Mouse (Mus musculus) adrenal gland, postnatal 36 days (tissue): ENCODE results near the gene Gm4792. TPM values are rescaled to one million over a fixed set of nuclear protein-coding genes. Genes with fewer than 3 reads are reported as not detected.

Experiments
- DNase-seq, 2 experiments: peaks; one replicate each; pipeline ENCODE4 v3.0.0; 2021; ENCODE audit warnings: mixed read lengths in 1 of 2
- long read RNA-seq, 2 experiments: library from polyadenylated mRNA; stranded (forward); transcript quantifications; one replicate each; pipeline ENCODE4 v2.0.0; 2021; ENCODE audit warnings: borderline sequencing depth in 2 of 2
- total RNA-seq, 2 experiments: library from RNA; stranded (reverse); gene quantifications; 2 replicates each; pipeline ENCODE4 v1.2.3; 2021

The Gm4792 gene
- total RNA-seq, result not detected
- long read RNA-seq, experiment 1, result 0 reads
- long read RNA-seq, experiment 2, result 0 reads

DNA sequence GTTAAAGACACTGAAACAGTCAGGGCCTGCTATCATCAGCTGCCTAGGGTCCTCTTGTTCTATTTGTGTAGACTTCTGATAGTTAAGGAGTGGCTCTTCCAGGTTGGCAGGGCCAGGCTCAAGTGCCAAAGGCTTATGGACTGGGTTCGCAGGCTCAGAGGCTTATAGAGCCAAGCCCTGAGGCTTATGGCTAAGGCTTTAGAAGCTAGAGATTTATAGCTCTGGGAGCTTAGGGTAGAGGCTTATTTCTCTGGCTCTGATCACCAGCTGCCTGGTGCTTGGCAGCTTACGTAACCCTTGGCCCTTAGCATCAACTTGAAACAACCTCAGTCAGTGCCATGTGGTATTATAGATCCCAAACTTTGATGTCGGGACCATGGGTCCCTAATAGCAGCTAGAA, at the start of gene Gm4792:
Gm4792 (minus strand) TSS at position 233 of the 400 bp plus-strand sequence.
- no peak for DNase-seq

DNA sequence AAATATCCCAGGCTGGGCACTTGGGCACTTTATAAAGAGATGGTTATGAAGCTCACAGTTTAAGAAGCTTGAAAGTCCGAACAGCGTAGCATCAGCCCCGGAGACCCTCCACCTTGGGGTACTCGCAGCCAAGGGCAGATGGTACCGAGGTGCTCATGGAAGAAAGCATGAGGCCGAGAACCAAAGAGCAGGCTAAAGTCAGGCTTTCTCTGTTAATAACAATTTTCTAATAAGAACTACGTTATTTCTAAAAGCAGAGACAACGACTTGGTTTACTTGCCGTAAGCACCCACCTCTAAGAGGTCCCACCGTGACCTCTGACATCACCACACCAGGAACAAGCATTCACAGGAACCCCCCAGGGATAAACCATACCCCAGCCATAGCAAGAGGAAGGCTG, 49.5 kb upstream of the Gm4792 start:
- no peak for DNase-seq

DNA sequence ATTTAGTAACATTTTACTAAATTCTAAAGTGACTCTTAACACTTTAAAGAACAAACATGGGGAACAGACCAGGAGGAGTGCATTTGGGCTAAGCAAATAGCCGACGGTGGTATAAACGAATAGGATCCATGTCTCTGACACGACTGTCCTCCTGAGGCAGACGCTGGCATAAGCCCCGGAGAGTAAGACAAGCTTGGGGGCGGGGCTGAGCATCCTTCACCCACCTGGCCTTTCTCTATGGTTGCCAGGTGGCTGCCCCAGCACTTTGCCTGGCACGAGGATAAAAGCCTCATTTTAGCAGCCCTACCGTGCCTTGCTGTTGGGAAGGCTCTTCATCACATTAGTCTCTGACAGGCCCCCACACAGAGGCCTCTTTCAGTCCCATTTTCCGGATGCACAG, 48.8 kb upstream of the Gm4792 start:
- DNase-seq, result no peak

DNA sequence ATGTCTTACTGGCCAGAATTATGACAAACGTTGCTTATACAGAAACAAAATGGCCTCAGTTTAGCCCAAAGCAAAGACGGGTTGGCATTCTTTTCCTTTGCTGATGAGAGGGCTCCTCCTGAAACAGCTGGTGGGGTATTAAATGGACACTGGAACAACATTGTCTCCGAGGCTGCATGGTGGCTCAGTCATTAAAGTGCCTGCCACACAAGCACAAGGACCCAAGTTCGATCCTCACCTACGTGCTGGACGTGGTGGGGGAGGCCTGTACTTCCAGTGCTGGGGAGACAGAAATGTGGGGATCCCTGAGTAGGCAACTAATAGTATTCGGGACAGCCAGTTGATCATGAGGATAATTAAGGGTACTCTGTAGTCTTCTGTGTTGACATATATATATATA, 48.1 kb upstream of the Gm4792 start:
- DNase-seq, result no peak

DNA sequence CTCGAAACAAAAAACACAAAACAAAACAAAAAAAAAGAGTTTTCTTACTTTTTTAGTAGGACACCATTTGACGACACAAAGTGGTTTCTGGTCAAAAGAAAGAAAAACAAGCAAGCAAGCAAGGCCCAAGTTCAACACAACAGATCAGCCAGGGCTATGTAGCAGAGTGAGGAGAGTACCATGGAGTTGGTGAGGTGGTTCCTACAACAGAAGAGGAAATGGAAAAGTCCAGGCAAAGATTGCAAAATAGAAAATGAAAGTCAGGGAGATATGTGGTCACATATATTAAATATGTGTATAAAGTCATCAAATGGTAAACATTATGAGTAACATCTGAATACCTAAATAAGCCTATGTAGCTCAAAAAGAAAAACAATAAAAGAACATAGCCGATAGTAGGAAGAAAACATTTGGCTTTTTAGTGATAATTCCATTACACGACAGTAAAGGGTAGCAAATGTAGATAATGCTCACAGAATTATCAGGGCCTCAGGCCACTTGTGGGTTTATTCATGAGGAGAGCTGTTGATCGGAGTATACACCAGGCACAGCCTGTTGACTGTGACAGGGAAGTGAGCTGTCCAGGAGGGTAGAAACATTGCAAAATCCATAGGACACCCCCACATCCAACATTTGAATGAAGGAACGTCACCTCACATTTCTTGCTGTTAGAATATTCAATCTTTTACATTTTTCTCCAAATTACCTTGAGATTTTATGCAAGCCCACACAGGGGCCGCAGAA, 47.2 kb upstream of the Gm4792 start:
- no peak for DNase-seq

DNA sequence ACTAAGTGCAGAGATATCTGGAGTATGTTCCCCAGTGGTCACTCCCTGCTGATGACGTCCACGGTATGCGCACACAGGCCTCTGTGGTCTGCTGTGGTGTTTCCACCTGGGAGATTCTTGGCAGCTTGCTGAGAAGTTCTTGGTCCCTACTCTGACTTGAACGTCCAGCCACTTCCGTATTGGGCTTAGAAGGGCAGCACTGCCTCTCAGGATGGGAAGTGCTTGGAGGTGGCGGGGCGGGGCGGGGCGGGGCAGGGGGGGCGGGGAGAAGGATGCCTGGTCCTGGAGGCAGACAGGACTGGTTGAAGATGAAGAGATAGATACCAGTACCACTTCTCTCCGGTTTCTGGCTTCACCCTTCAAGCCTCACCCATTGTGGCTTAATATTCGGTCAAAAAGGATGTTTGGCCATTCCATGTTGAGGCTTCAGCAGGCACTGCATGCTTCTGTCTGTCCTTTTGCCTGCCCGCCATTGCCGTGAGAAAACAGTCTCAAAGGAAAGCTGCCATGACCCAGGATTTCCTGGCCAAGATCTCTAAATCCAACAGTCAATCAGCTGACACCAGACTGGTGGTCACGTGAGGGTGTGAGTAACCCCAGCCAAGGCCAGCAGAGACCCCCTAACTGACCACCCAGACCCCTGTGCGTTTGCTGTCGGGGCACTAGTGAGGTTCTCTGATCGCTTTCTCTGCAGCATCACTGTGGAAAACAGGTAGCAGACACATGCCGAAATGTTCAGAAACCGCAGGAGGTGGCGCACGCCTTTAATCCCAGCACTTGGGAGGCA, 46.3 kb upstream of the Gm4792 start:
- DNase-seq, result no peak

DNA sequence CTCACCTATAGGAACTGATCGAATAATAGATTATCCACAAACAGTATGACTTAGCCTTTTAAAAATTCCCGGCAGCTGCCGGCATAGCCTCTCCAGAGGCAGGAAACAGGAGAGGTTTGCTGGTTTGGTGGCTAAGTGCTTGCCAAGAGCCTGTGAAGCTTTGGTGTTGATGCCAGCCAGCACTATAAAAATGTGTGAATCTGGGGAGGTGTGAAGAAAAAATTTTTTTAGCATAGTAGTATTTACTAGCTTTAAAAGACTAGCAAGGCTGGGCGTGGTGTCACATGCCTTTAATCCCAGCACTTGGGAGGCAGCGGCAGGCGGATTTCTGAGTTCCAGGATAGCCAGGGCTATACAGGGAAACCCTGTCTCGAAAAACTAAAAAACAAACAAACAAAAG, 45.1 kb upstream of the Gm4792 start:
- DNase-seq, result no peak

DNA sequence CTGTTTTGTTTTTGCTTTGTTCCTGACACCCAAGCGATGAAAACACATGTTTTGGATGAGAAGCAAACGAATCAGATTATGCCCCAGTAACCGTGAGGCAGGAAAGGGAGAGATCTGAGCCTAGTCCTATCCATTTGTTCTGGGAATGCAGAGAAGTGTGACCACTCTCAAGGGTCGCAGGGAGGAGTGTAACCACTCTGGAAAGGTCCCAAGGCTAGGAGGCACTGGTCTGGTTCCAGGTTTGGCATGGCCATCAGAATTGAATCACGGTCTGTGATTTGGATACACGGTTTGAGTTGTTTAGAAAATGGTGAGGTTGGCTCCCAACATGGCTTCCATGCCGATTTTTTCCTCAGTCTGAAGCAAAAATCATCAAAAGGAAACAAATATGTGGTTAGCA, 43.8 kb upstream of the Gm4792 start:
- DNase-seq, result no peak

DNA sequence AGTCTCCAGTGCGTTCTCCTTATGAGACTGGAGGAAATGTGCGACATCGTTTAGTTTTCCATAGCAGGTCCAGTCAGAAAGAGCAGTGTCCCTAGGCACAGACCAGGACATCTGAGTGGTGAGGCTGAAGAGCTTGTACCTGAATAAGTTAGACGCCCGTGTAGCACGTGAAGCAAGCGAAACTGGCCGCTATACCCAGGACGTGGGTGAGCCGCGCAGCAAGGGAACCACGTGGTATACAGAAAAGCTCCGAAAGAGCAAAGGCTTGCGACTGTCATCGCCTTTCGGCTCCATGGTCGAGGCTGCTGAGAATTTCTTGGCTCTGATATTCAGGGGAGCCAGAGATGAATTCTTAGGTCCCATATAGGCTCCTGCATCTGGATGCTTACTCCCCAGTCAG, 43.0 kb upstream of the Gm4792 start:
- DNase-seq, result no peak

DNA sequence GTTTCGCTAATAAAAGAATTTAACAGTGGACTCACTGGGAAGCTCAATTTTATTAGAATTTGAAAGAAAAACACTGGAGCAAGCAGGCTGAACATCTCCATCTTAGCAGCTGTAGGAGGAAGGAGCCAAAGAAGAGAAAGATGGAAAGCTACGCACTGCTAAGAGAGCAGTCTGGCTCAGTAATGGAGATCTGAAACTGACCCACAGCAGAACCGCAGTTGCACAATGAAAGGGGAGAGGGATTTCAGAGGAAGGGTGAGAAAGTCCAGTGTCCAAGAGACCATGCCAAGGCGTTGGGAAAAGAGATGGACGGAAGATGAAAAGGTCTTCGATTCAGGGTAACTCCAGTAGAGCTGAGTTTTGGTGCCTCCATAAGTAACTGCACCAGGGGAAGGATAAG, 37.6 kb upstream of the Gm4792 start:
- no peak for DNase-seq

DNA sequence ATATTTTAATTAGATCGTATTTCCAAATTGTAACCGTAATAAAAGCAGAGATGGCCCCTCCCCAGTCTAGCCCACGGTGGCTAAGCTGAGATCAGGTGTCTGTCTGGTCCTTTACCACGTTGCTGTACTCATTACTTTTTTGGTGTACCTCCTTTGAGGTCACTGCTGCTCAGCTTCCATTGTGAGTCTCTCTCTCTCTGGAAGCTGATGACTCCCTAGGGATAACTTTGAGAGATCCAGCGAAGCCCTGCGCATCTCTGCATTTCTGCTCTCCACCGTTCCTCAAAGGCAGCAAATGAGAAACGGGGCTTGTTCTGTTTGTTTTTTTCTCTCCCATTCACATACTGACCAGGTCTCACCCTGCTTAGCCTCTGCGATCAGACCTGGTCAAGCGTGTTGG, 36.5 kb upstream of the Gm4792 start:
- no peak for DNase-seq

DNA sequence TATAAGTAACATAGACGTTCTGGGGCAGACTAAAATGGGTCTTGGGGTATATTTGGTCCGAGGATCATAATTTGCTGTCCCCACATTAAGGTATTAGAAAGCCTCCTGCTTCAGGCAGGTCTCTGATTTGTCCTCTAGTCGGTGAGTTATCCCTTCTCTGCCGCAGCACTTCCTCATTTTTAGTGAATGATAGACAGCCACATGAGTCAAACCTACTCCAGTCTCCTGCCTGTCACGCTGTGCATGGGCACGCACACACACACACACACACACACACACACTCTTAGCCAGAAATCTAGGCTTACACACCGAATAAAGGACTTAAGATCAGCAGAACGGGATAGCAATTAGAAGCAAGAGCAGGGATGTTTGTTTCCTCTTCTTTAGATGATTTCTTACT, 34.8 kb upstream of the Gm4792 start:
- DNase-seq, result no peak

DNA sequence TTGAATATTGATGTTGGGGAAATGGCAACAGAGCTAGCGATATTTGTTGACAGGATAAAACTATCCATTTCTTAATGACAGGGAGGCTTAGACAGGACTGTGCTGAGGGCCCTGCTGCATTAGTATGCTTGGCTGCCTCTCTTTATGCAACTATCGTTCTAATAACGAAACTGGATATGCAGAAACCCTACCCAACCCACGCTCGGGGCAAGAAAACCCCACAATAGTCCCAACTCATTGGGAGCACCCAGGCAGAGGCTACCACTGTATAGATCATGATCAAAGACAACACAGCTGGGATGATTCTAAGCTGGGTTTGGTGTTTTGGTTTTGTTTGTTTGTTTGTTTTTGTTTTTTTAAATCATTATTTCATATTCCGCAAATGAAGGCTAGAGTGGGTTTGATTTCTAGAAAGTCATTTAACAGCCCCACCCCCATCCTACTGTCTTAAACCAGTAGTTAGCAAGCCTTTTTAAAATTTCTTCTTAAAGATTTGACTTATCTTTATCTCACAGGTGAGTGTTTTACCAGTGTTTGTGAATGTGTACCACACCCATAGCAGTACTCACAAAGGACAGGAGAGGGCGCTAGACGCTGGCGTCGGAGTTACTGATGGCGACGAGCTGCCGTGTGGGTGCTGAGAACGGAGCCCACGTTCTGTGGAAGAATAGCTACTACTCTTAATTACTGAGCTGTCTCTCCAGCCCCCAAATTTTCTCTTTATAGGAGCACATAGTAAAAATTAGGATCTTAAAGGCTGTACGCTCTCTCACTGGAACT, 34.0 kb upstream of the Gm4792 start:
- DNase-seq, result no peak

DNA sequence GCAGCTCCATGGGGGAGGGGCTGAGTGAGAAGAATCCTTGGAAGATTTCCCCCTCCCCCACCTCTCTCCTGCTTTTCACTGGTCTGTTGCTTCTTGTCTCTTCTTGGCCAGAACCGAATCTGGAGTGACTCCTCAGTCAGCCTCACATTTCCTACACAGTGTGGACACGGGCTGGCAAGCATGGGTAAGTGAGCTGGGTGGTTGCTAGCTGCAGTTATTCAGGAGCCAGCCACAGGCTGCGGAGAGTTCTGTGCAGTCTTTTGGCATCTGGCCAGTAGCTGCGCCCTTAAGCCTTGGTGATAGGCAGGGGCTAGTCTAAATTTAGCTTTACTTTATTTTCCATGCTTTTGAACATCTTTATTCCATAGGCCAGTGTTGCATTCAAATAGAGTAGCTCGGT, 31.5 kb upstream of the Gm4792 start:
- peak; percentile 46 to 61 for DNase-seq

DNA sequence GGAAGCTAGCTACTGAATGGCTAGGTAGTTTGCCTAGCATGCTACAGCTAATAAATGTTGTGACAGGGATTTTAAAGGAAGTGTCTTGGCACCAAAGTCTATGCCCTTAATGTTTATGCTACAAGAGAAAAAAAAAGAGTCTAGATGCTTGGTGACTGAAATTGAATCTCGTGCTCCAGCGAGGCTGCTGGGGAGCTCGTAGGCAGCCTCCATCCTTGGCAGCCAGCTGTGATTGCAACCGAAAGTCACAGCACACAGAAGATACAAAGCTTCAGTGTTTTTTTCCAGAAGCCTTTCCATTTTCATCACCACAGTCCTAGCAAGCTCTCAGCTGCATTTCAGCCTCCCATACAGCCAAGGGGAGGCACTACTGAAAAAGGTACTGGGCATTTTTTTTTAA, 20.1 kb upstream of the Gm4792 start:
- no peak for DNase-seq

DNA sequence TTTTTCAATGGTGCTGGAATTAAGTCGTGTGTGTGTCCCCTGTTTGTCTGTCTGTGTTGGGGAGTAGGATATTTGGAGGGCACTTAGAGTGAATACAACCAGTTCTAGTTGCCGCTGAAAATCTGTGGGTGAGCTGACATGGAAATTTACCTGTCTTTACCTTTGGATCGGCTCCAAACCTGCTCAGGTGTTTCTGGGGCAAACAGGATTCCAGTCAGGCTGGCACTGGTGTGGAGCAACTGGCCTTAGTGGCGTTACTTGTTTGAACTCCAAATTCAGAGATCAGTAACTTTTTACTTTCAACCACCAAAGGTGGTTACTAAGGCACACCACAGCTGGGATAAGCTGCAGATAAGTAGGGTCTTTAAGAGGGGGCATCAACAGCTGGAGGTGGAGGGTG, 14.6 kb upstream of the Gm4792 start:
- no peak for DNase-seq

DNA sequence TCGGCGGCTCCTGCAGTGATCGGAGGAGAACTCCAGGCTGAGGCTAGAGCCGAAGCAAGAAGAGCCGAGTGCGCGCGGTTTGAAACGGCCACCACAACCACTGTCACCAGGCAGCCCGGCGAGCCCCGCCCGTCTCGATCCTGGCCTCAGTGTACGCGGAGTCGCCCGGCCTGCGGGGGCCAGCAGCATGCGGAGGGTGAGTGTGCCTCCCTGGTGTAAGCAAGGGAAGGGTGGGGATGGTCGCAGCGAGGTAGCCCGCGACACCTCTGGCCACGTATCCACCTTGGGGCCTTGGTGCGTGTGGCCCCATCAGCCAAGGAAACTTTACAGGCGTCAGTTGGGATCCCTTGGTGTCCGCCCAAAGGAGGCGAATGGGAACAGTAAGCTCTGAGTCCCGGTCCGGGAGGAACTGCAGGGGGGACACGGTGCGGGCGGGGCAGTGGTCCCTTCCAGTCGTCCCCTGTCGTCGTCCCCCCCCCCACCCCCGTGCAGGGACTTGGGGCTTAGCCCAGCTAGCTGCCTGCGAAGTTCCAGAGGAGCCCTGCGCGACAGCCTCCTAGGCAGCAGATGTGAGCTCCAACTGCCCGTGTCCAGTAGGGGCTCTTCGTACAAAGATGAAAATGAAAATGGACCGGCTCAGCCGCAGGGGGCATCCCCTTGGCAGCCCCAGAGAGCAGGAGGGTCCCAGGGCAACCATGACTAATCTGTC, 13.7 kb upstream of the Gm4792 start:
- peak; percentile 37 to 50 for DNase-seq

DNA sequence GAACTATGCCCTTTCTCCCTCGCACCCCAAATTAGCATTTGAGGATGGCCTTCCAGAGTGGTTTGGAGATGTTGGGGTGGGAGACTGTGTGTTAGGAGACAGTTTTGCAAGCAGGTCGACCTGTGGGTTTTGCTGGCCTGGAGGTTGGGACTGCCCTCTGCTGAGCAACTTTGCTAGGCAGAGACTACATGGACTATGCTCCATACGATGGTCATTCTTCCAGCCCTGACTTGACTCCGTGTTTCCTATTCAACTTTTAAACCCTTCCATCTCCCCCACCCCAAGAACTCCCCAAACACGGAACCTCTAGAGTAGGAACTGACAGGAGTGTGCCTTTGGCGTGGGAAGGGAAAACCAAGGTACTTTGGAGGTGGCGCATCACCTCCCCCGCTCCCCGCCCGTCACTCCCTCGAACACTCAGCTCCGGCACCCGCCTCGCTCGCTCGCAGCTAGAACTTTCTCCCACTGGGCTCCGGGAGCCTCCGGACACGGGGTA, 13.1 kb upstream of the Gm4792 start, which contains the start of gene Tmcc3:
Tmcc3 (plus strand) TSS at position 439 of the 496 bp plus-strand sequence.
- no peak for DNase-seq

DNA sequence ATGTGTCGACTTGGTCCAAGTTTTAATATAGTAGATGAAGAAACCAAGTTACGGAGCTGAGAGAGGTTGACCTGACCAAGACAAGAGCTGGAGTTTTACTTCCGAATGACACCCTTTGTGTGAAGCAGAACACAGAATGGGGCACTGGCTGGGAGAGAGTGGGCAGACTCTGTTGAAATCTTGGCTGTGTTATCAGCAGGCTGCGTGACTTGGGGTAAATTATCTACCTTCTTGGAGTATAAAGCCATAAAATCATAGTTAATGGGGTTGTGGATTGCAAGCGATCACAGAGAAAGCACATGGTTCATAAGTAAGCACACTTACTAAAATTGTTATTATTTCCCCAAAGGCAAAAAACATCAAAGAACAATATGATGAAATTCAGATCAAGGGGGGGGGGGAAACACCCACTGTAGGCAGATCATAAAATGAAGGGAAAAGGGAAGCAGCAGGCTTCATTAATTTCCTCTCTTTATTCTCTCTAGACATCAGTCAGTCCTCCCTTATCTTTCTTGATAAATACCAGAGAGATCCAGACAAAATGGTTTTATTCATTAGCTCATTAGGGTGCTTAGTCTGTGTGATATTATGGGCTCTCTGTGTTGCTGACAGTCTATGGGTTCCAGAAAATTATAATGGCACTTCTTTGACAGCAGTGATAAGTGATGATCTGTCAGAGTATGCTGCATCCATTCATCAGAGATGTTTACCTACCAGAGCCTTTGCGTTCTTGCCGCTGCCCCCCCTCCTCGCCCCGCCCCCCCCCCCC, 12.2 kb upstream of the Gm4792 start:
- DNase-seq, result no peak

DNA sequence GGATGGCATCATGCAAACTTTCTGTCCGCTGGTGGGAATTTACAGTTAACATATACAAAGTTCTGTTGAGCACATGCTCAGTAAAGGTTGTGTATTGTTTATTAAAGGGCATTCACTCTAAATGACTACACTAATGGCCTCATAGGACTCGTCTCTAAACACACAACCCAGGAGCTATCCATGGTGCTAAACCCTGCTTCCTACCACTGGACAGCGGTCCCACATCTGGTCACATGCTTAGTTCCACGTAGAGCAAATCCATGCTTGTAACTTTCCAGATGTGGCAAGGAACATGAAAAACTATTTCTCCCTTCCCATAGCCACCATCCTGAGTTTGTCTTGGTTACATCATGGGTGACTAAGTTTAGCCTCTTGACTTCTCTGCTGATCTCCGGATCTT, 7.0 kb upstream of the Gm4792 start:
- peak; percentile 34 to 63 for DNase-seq

DNA sequence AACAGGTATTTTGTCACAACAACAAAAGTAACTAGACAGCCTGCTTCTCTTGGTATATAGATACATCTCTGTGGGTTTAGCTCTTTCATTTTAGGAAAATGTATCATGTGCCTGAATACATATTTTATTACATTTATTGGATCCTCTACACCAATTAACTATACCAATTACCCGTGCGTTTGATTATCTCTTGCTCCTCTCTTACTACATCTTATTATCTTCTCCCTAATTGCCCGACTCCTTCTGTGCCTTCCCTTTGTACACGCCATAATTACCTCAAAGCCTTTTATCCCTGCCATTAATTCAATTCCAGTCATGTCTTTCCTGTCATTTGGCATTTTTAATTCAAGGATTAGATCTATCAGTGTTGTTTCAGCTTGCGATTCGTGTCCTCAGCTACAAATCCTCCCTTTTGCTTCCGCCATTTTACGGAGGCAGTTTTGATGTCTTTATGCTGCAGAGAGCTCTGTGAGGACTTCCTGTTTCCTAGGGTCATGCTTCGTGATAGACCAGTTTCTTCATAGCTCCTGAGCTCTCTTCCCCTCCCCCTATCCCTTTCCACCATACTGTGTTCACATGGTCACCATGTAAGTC, 5.7 kb upstream of the Gm4792 start:
- no peak for DNase-seq
